ENCODE assay signal across 32 mouse cellular contexts in genomic region chr2:5171301-5172000, GRCm38 (mm10). TPM values are rescaled to one million over a fixed set of nuclear protein-coding genes. Genes with fewer than 3 reads are reported as not detected.
DNase-seq lines count a peak whose midpoint lies in the region; ATAC-seq lines count a peak whose summit lies in the region.
"Had no signal": no experiment of that assay in that cellular context is flagged by ENCODE, and none has a peak within 500 bp of the region (broad histone marks: within the 10 kb centered on the region; RNA-seq: fewer than 3 reads in every experiment).

No protein-coding gene starts in this region.

- H3K9me3 ChIP-seq in forebrain, embryonic 15.5 days = no peaks in the 10 kb centered on the region
- H3K9me3 ChIP-seq in forebrain, embryonic 13.5 days (replicated peaks) = no peaks in the 10 kb centered on the region
- H3K9me3 ChIP-seq in stomach, embryonic 16.5 days (replicated peaks; ENCODE audit: control insufficient read depth, low read length) = no peaks in the 10 kb centered on the region
- H3K9me3 ChIP-seq: G1E; heart, embryonic 13.5 days; limb, embryonic 13.5 days; lung, embryonic 15.5 days had no signal

- no peaks in the 10 kb centered on the region for H3K27me3 ChIP-seq in forebrain, embryonic 15.5 days
- H3K27me3 ChIP-seq in forebrain, embryonic 13.5 days = no peaks in the 10 kb centered on the region
- no peaks in the 10 kb centered on the region for H3K27me3 ChIP-seq in stomach, embryonic 16.5 days (ENCODE audit: control insufficient read depth, insufficient read depth, low read length)
- H3K27me3 ChIP-seq: heart, embryonic 13.5 days; limb, embryonic 13.5 days; lung, embryonic 15.5 days; neural tube, embryonic 12.5 days had no signal

- H3K4me3 ChIP-seq in forebrain, embryonic 15.5 days = no peak overlapping the region
- H3K4me3 ChIP-seq in forebrain, embryonic 13.5 days = no peak overlapping the region
- no peak overlapping the region for H3K4me3 ChIP-seq in stomach, embryonic 16.5 days (replicated peaks; ENCODE audit: low read length)
- H3K4me3 ChIP-seq: gastrocnemius, adult 2 months; heart, embryonic 13.5 days; left cerebral cortex, adult 2 months; limb, embryonic 13.5 days; lung, embryonic 15.5 days; midbrain, embryonic 10.5 days; neural tube, embryonic 12.5 days had no signal

- ATAC-seq in forebrain, embryonic 15.5 days (replicated peaks) = no peak
- no peak for ATAC-seq in forebrain, embryonic 13.5 days
- ATAC-seq in stomach, embryonic 16.5 days (ENCODE audit: insufficient read depth, low FRiP score) = no peak
- ATAC-seq: forebrain, embryonic 14.5 days; hindbrain, embryonic 16.5 days; midbrain, embryonic 16.5 days had no signal

- H3K27ac ChIP-seq in forebrain, embryonic 15.5 days (replicated peaks) = 0 out of 2 replicates have a peak overlapping the region, but pooled peaks have one; percentile 33
- no peak overlapping the region for H3K27ac ChIP-seq in forebrain, embryonic 13.5 days
- H3K27ac ChIP-seq in stomach, embryonic 16.5 days (ENCODE audit: low read length) = peak overlapping the region; percentile 39; the same call in 1 of the 2 replicates
- H3K27ac ChIP-seq: heart, embryonic 13.5 days; lung, embryonic 15.5 days; midbrain, embryonic 10.5 days; neural tube, embryonic 12.5 days had no signal

- H3K4me2 ChIP-seq in forebrain, embryonic 15.5 days (replicated peaks) = no peak overlapping the region
- no peak overlapping the region for H3K4me2 ChIP-seq in forebrain, embryonic 13.5 days
- no peak overlapping the region for H3K4me2 ChIP-seq in stomach, embryonic 16.5 days (ENCODE audit: low read depth, low read length)
- H3K4me2 ChIP-seq: heart, embryonic 13.5 days; limb, embryonic 13.5 days; liver, embryonic 11.5 days; lung, embryonic 15.5 days; neural tube, embryonic 12.5 days had no signal

- WGBS in forebrain, embryonic 15.5 days = 74% methylated on average over 5 of the region's 5 CpGs
- 78% methylated on average over 5 of the region's 5 CpGs for WGBS in forebrain, embryonic 13.5 days
- WGBS in stomach, embryonic 16.5 days = 71% methylated on average over 5 of the region's 5 CpGs

- intact Hi-C loops in left cerebral cortex, postnatal 4 days (cut with DNase I) = no loop called here

- peak; percentile 5 for DNase-seq in thymus, postnatal 25 days
- DNase-seq in thymus, postnatal 36 days = no peak
- DNase-seq in R1 (ENCODE audit: low read depth, low spot score) = peak; percentile 23
- no peak for DNase-seq in urinary bladder, postnatal 4 days (ENCODE audit: low spot score in 2 of 2)
- DNase-seq in left cerebral cortex, postnatal 4 days = no peak
- DNase-seq: adrenal gland, postnatal 25 days; cerebellum, adult 18-20 months; cerebellum, postnatal 10 days; gastrocnemius, adult 2 months; gastrocnemius, postnatal 36 days; heart, postnatal 10 days; kidney, adult 11 months; kidney, postnatal 14 days; right cerebral cortex, adult 18-20 months; spleen, adult 18-20 months had no signal

- H3K4me1 ChIP-seq in forebrain, embryonic 15.5 days = no peaks in the 10 kb centered on the region
- H3K4me1 ChIP-seq in forebrain, embryonic 13.5 days = no peaks in the 10 kb centered on the region
- no peaks in the 10 kb centered on the region for H3K4me1 ChIP-seq in stomach, embryonic 16.5 days (ENCODE audit: control insufficient read depth, insufficient read depth, low read length)
- H3K4me1 ChIP-seq: lung, embryonic 15.5 days; midbrain, embryonic 10.5 days; neural tube, embryonic 12.5 days had no signal

- no peaks in the 10 kb centered on the region for H3K36me3 ChIP-seq in forebrain, embryonic 15.5 days
- H3K36me3 ChIP-seq in forebrain, embryonic 13.5 days (ENCODE audit: poor library complexity, severe bottlenecking) = no peaks in the 10 kb centered on the region
- H3K36me3 ChIP-seq in stomach, embryonic 16.5 days (ENCODE audit: control insufficient read depth, insufficient read depth, low read length) = no peaks in the 10 kb centered on the region
- H3K36me3 ChIP-seq: G1E; heart, embryonic 13.5 days; limb, embryonic 13.5 days; lung, embryonic 15.5 days; midbrain, embryonic 10.5 days; neural tube, embryonic 12.5 days had no signal

- H3K9ac ChIP-seq in forebrain, embryonic 15.5 days (replicated peaks) = no peak overlapping the region
- H3K9ac ChIP-seq in forebrain, embryonic 13.5 days = no peak overlapping the region
- H3K9ac ChIP-seq in stomach, embryonic 16.5 days (ENCODE audit: low read length) = no peak overlapping the region
- H3K9ac ChIP-seq: heart, embryonic 13.5 days; limb, embryonic 13.5 days; lung, embryonic 15.5 days; neural tube, embryonic 12.5 days had no signal

RNA-seq across cellular contexts. Expression of gene Ccdc3, which starts 33.9 kb away (rescaled TPM):
- polyA plus RNA-seq in forebrain, embryonic 15.5 days (2015; fragmentation: Nextera tagmentation; extraction: Ambion mirVana) = 3.4 and 3.8 TPM in 2 replicates
- polyA plus RNA-seq in forebrain, embryonic 13.5 days (2015; fragmentation: Nextera tagmentation; extraction: Ambion mirVana) = 2.0 and 2.7 TPM in 2 replicates
- 20.7 and 21.2 TPM in 2 replicates for polyA plus RNA-seq in stomach, embryonic 16.5 days (2015; fragmentation: Nextera tagmentation; extraction: Ambion mirVana)
- 1 to 10 TPM; 6.0 to 6.8 TPM for total RNA-seq in left cerebral cortex, postnatal 4 days (2021)
- total RNA-seq: common myeloid progenitor, adult 5-6 weeks; G1E; hematopoietic stem cell, adult 5-6 weeks; megakaryocyte progenitor cell, adult 5-6 weeks had no signal
- polyA plus RNA-seq: G1E had no signal

Comparison
In these comparisons a context has a peak if more than half of its experiments do, and no peak if none do; other contexts are left out.
1. DNase-seq: peak in thymus, postnatal 25 days (single experiment) and R1 (single experiment); none in thymus, postnatal 36 days (0 of 2), urinary bladder, postnatal 4 days (0 of 2) and left cerebral cortex, postnatal 4 days (single experiment).